Mouse (Mus musculus) inflammation-experienced regulatory T-cells, adult 6 months (primary cell): Measurements from ENCODE around the gene Tmem182. TPM values are rescaled to one million over a fixed set of nuclear protein-coding genes. Genes with fewer than 3 reads are reported as not detected.

Experiments used
- ATAC-seq: one replicate; pipeline ENCODE4 v1.8.0; 2017
- polyA plus RNA-seq, 3 experiments: library from polyadenylated mRNA; unstranded; fragments of 100-300 nt; shearing (Covaris generic); gene quantifications; one replicate each; pipeline ENCODE4 v1.2.1; 2017

Tmem182 gene
- polyA plus RNA-seq, 3 experiments from 2014 or later, result not detected

DNA sequence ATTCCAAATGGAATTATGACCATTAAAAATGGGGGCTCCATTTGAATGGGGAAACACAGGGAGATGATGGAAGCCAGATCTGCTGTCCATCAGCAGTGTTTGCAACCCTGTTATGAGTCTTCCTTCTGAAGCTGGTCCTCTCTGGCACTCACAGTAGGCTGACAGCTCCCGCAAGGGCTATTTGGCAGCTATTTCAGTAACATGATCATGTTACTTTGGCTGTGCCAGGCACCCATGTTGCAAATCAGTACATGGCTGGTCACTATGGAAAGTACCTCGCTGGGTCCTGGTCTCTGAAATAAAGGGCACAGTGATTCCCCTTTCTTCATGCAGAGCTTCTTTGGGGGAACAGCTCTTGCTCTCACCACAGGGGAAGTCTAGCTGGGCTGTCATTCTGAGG, 62.2 kb downstream of the Tmem182 start:
- ATAC-seq, result no peak

DNA sequence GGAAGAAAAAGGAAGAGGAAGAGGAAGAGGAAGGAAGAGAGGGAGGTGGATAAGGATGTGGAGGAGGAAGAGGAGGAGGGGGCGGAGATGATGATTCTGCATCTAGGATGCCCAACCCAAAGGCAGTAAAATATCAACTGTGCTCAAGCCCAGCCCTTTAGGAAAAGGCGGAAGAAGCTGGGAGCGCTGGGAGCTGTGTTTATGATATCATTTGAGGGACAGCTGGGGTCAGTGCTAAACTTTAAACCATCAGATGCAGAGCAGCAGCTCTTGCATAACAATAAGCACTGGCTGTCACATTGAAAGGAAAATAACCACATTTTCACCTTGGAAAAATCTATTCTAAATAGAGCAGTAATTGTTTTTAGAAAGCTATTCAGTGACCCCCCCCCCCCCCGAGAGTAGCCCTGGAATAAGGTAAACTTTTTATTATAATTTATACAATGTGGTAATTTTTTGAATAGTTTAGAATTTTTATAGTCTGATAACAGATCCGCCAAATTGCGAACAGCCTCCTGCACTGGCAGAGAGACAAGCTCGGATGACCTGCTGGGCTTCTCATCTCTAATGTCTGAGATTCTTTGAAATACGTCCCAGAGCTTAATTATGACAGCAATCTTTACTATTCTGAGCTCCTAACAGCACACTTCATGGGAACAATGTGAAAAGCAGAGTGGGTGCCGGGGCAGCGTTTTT, 68.5 kb downstream of the Tmem182 start:
- ATAC-seq, result no peak

DNA sequence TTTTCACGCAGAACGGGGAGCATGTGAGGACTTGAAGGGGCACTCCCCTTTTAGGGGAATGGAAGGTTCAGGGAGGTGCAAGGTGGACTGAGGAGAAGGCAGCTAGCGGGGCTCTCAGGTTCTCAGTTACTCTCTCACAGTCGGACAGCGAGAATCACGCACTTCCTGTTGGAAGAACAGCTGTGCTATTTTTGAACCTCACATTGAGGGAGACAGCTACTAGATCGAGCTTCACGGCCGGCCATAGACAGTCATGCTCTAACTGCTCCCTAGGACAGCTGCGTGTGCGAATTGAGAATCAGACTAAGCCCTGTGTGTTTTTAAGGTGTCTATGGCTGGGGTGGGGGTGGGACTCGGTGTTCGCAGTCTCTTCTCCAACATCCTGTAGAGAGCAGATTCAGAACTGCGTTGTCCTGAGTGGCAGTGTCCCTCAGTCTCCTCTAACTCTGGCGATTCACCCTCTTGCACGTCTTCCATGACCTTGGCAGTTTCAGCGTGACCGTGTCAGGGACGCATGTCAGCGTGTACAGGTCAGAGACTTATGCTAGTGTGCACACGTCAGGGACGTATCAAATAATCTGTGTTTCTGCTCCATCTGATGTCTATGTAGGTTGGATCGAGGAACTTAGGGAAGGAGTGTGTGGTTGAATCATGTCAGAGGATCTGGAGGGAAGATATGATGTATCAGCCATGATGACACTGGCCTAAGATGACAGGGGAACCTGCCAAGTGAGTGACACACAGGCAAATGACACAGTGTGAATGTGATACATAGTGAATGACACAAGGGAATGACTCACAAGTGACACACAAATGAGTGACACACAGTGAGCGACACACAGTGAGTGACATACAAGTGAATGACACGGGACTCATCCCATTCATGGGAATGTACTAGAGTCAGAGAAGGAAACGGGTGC, 69.3 kb downstream of the Tmem182 start:
- no peak for ATAC-seq

DNA sequence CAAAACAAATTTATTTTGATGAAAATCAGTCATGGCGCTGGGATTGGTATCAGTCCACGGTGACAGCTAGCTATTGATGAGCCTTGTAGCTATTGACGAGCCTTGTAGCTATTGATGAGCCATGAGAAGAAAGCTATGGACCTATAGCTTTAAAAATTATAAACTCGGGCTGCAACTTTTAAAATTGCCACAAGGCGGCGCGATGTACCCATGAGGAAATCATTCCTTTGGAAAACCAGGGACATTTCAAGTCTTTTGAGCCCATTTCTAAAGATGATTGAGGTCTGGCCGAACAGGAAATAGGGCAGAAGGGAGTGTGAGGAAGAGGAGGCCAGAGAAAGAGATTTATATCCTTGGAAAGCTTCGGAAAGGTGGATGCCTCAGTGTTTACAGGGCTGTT, 73.7 kb downstream of the Tmem182 start:
- no peak for ATAC-seq

DNA sequence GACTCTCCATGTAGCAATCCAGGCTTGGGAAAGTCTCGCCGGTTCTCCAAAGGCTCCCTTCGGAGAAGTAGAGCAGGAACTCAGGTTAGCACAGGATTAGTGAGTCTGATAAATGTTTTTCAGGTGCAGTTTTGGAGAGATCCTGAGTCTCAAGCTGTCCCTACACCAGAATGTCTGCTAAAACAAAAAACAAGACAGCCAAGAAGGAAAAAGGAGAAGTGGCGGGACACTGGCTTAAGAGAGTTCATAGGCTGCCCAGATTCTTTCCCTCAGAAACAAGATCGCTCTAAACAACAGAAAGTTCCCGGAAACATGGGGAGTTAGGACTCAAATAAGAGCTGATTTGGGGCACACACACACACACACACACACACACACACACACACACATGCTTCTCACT, 74.1 kb downstream of the Tmem182 start:
- ATAC-seq, result no peak

DNA sequence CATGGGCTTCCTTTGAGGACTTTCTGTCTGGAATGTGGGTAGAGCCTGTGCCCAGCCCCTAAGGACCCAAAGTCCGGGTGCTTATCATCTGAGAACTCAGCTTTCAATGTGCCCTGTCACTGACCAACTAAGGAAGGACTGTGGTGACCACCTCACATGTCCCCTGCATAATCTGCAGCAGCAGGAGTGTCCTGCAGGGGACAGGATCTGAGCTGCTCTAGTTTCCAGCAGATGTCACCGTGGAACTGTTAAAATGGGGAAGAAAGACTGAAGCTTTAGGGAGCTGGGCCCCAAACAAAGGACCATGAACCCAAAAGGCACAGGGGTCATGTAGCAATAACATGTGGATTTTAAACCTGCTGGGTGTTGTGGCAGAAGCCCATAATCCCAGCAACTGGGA, 75.1 kb downstream of the Tmem182 start:
- ATAC-seq, result no peak

DNA sequence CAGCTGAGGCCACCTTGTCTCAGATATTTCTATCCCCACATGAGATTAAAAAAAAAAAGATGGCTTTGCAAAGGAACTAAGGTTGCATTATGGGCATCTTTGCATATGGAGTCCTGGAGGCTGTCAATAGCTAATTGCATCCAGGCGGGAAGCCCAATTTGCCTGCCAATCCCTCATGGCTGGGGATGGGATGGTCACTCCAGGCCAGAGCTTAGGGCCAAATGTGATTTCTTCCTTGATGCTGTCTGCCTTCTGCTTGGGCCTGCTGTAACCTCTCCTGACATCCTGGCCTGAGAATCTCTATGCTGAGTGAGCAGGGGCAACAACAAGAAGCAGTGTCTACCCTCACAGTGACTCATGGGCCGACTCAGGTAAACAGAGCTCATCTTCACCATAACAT, 78.5 kb downstream of the Tmem182 start:
- ATAC-seq, result no peak

DNA sequence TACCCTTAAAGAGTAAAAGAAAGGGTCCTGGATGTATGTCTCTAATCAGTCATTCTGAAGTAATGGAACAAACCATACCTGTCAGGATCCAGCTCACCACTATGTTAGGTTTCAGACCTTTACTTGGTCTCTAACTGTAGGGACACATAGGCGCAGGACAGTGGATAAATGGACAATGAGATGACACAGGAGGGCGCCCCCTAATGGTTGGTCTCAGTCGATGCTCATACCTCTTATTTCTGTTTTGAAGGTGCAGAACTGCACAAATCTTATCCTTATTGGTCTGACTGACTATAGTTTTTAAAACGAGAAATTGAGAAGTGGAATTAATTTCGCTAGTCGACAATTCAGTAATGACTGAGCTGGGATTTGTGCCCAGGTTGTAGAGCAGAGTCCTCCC, 79.5 kb downstream of the Tmem182 start:
- no peak for ATAC-seq

DNA sequence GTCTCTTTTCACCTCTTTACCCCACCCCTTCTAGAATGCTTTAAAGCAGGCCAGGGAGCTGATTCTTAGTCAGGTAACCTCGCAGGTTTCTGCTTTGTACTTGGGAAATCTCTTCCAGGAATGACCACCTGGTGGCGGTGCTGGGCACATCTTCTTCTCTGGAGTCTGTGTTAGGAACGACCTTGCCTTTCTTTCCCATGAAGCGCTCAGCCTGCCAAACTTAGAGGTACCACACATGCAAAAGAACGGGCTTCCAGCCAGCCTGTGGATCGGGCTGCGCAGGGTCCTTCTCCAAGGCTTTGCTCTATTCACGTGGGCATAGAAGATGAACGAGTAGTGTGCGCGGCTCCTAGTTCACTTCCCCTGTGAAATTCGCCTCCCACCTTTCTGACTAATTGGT, 82.3 kb downstream of the Tmem182 start:
- no peak for ATAC-seq

DNA sequence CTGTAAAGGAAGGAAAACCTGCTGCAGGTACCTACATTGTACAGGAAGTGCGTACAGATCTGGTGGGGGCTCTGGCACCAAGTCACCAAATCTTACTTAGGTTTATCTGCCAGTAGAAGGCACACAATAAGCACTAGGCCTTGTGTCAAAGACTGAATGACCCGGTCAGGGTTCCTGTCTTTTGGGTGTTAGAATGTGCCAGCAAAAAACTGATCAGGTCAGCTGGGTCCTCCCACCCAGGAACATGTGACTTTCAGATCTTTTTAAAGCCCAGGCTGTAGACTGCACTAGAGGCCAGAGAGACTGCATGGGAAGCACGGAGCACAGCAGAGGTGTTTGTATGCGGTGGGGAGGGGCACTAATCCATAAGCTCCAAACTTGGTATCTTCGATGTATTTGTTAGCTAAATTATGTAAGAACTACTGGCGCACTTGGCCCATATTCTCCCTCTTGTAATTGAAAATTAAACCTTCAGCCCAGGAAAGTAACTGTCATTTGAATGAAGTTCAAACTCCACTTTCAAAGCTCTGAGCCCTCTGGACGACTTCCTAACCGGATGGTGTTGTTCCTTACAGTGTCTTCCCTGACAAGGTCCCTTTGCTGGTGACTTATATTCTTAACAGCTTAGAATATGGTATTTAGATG, 83.1 kb downstream of the Tmem182 start:
- ATAC-seq, result no peak

DNA sequence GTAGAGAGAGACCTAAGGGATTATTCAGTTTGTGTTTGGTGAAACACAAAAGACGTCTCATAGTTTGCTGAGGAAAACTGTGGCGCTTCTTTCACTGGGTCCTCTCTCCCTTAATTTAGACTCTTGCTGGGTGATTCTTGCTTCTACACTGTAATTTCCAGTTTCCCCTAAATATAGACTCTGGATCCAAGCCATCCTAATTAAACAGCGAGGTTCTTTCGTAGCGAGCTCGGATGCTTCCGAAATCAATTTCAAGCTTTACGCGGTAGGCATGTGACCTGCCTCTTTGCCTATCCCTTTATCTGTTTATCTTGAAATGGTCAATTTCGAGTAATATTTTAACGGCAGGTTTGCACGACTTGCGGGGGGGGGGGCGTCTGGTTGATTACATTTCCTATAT, 84.2 kb downstream of the Tmem182 start:
- ATAC-seq, result no peak

DNA sequence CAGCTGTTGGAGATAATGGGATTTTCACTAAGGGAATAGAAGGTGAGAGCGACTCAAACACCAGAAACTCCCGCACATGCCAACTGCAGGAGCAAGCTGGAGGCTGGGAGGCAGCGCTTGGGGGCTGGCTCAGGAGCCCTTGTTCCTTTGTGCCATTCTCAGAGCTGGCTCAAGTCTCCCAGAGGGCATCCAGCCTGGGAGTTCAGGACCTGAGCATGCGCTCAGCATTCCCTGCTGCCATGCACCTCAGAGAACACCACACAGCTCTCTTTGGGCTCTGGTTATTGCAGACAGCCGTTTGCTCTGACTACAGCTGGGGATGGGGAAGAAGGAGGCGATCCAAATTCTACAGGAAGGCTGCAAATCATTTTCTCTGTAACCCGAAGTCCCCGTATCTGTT, 84.8 kb downstream of the Tmem182 start:
- no peak for ATAC-seq

DNA sequence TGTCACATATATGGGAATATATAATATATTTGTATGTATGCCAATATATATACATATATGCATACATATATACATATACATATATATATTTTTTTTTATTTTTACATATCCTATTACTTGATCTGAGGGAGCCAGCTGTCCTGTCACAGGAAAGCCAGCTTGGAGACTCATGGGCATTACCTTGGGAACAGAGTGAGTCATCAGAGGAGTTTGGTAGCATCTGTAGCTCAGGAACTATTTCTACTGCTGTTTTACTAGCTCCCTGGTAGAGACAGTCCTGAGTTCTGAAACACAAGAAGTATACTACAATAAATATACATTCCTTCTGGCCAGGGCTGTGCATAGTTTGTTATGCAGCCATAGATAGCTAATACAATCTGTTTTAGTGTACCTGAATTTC, 98.3 kb downstream of the Tmem182 start:
- ATAC-seq, result no peak

Other genes with a start within 250 kb of the Tmem182 start
- gene Slc9a4, start 225.5 kb upstream of the Tmem182 start, polyA plus RNA-seq, result not detected
- not detected for gene Slc9a2, start 125.0 kb upstream of the Tmem182 start, polyA plus RNA-seq
- 1 to 10 TPM in 1 of 3 experiments, under 1 TPM in 2; 0.78 to 1.4 (median 0.83) TPM for gene Mfsd9, start 14.9 kb upstream of the Tmem182 start, polyA plus RNA-seq